Mouse (Mus musculus): ENCODE measurements at regions not wholly inside any gene's neighbourhood (a gene's known extent, or its start where the extent isn't known, plus 50 kb on each side); places are given as distances from the start of the nearest gene placed in this dataset.

DNA sequence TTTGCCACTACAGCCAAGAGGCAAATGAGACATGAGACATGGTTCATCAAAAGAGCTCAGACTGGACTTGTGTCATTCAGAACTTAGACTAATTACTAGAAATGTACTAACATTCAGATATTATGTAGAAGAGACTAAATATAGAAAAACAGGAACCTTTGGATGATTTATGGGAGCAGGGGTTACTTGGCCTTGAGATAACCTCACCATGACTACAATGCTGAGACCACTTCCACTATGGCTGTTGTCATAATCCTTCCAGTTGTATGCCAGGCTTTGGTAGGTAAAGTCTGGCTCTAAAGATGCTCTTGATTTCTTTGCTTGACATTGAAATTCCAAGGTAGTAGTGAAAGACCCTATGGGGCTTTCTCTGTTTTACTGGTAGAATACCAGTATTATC, 369.3 kb upstream of the Thbs1 start:
- no peak for DNase-seq

DNA sequence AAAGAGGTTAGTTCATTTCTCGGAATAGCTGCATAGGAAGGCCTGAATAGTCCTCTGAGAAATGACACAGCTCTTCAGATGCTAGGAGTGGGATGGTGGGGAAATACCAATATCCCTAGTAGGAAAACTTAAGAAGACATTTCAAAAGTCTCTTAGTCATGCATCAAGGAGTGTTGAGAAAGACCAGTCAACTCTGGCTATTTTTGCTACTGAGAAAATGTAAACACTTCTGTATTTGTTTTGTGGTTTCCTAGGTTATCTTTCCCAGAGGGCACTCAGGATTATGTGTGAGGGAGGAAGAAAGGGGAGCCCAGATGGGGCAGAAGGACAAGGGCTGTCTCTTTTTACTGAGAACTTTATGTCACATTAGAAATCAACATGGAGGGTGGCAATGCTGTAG, 367.8 kb upstream of the Thbs1 start:
- DNase-seq, result no peak

DNA sequence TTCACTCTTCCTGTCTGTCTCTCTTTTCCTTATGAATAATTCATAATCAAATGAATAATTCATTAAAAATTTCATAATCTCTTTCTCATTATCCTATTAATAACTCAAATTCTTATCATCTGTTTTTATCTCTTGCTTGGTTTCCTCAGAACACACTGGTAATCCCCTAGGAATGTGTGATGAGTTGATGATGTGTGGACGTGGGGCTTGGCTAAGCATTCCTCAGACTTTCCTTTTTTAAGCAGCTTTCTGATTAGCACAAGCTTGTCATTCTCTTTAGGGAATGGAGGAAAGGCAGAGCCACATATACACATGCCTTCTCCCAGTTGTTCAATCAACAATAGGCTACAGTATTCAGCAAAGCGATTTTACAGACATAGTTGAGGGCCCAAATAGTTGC, 365.9 kb upstream of the Thbs1 start:
- no peak for DNase-seq

DNA sequence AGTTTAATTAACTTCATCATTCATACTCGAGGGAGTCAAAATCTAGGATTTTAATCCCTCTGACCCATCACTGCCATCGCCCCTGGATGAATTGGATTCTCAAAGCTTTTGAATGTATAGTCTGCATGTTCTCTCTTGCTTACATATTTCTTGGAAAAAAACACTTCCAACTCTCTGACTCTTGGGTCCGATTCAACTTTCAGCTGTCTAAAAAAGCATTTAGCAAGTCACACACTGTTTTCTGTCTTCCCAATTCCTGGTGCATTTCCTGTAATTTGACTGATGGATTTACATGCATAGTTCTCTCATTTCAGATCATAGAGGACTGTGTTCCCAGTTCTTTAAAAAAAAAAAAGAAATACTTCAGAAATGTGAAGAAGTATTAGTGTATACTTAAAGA, 364.5 kb upstream of the Thbs1 start:
- DNase-seq, result no peak

DNA sequence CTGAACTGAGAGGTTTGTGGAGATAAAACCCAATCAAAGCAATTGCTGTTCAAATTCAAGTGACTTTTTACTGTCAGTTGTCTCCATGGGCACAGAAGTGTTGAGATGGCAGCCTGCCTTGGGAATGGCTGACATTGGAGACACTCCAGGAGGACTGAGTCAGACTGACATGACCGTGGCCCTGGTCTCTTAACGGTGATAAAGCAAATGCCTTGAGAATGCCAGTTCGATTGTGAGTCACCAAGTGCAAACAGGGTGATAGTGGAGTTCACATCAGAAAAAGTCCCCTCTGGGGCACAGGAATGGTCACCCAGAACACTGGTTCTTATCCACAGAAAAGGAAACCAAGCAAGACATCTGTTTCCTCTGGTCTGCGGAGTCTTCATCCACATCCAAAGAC, 362.8 kb upstream of the Thbs1 start:
- DNase-seq, result no peak

DNA sequence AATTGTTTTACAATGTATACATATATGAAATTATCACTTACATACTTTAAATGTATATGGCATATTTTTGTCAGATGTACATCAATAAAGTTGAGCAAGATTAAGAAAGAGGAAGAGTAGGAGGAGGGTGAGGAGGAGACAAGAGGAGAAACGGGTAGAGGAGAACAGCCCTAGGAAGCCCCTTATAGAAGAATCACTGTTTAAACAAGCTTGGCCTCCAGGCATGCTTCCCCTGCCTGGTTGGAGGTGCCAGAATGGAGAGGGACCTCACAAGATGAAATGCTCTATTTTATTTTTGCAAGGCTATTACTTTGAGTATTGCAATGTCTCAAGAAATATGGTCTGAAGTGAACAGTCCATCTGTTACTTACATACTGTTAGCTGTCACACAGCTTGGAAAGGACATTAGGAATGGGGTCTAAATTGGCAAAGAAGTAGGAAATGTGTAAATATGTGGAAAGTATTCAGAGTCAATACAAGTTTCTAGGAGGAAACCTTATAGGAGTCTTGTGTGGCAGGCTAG, 352.1 kb upstream of the Thbs1 start:
- no peak for DNase-seq

DNA sequence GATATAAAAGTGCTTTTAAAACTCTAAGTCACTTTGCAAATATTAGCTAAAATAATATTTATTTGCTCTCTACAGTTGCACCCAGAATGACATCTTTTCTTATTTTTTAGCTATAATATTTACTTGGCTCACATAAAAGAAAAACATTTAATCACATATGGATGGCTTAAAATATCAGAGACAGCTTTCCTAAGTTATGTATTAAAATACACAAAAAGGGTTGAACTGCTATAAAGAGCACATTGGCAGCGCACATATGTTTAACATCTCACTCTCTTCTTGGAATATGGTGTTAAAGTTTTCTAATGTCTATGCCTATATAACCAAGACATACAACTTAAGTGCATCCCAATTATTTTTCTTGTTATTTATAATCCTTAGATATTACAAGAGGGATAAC, 348.0 kb upstream of the Thbs1 start:
- DNase-seq, result no peak

DNA sequence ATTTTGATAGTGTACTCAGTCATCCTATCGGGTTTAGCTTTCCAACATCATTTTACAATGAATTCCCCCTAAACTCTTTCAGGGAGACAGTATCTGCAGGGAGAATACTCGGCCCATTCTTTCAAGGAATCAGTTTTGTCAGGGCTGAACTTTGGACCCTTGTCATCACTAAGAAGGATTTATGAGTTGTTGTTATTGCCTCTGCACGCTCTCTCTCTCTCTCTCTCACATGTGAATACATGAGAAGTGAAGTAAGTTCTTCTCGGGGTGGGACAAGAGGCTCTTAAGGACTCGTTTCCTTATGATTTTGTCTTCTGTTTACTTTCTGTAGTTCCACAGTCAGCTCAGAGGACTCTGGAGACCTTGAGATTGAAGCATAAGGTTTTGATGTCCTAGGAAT, 346.1 kb upstream of the Thbs1 start:
- no peak for DNase-seq

DNA sequence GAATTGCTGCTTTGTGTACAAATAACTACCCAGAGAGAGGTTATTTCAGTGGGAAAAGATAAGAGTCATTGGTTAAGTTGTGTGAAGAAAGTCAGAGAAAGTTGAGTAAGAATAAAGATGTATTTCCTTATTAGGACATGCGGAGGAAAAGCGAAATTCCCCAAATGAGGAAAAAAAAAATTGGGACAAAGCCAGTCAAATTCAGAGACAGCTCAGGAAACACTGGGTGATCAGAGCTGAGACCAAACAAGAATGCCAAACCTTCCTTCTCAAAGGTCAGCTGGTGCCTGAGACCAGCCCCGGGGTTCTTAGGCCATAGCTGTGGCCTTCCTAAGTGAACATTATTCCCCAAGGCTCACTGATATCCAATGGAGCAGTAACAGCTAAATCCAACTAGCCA, 345.2 kb upstream of the Thbs1 start:
- no peak for DNase-seq

DNA sequence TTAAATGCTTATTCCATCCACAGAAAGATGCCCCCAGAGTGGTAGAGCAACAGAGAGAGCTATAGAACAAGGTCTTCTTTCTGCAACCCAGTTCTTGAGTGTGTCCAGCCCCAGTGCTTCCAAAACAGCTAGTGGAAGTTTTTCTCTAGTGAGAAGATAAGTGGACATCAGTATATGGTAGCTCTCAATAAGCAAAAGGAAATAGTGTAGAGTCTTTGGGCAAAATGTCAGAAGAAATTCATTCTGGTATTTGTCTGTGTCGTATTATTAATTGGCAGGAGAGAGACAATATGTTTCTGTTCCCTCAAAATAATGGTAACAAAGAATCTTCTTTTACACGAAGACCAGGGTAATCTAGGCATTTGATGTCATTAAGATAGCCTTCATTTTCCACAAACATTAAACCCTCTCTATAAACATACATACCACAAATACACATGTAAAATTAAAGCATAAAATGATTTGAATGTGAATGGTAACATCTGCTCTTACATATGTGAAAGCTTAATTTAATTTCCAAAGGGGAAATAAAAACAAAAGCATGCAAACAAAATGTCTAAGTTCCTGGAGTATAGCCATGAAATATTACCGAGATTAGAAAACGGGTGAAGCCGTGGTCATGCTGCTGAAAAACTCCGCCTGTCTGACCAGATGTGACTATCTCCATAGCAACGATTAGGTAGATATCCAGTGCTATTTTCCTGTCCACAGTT, 342.1 kb upstream of the Thbs1 start:
- no peak for DNase-seq

DNA sequence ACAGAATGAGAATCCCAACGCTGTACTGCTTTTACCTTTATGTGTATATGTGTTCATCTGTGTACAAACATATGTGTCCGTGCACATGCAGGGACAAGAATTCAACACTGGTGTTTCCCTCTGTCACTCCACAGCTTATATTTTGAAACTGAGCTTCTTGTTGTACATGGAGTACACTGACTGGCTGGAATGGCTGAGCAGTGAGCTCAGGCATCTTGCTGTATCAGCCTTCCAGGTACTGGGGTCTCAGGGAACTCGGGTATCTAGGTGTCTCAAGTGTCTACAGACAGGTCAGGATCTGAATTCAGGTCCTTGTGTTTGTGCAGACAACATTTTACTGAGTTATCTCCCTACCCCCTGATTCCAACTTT, 341.6 kb upstream of the Thbs1 start:
- DNase-seq, result no peak

DNA sequence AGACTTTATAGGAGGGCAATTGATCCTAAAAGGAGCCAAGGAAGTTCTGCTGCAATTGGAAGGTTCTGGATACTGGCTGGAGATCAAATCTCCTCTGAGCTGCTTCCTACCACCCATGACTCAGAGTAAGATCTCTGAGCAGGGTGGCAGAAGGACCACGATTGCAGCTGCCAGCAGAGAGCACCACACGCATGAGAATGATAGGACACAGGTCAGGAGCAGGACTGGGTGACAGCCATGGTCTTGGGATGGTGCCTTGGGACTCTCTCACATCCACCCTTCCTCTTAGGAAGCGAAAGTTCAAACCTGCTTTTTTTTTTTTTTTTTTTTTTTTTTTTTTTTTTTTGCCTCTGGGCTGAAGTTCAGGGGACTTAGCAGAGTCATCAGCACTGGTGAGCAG, 331.4 kb upstream of the Thbs1 start:
- DNase-seq, result no peak

DNA sequence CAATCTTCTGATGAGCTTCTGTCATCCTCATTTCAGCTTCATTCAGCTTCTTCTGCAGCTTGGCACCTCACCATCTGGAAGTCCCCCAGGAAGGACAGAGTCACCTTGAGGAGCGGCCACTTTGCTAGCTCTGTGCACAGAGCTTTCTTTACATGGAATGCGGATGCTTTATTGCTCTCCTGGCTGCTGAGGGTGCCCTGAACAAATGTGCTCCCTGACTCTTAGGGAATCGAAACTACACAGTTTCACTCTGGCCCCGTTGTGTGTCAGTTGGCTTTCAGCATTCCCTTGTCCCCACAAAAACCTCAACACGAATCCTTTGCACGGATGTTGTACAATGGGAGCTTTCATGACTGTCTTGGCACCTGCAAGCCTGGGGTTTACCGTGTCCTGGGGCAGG, 330.9 kb upstream of the Thbs1 start:
- DNase-seq, result no peak

DNA sequence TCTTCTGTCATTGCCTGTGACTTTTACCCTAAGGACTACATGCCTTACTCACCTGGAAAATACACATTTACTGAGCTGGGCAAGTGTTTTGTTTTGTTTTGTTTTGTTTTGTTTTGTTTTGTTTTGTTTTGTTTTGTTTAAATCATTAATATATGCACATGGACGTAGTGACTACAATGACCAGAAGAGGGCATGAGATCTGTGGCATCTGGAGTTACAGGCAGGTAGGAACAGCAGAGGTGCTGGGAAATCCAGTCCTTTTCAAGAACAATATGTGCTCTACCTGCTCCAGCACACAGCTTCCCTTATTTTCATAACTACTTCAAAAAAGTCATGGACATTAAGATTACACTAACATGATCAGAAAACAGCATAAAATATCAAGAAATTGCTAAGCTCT, 324.4 kb upstream of the Thbs1 start:
- no peak for DNase-seq

DNA sequence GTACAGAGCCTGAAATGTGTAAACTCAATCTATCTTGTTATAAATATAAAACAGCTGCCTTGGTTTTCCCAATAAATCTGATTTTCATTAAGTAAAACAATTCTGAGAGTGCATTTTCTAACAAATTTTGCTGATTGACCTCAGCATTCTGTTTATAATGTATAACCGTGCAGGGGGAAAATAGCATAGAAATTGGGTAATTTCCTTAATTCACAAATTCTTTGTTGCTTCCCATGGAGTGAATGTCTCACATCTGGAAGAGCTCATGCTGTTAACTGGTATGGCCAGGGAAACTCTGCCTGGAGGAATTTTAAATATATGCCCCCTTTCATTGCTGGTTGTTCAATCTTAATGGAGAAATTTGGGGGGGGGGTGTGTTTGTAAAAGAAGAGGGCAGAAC, 317.4 kb upstream of the Thbs1 start:
- DNase-seq, result no peak

DNA sequence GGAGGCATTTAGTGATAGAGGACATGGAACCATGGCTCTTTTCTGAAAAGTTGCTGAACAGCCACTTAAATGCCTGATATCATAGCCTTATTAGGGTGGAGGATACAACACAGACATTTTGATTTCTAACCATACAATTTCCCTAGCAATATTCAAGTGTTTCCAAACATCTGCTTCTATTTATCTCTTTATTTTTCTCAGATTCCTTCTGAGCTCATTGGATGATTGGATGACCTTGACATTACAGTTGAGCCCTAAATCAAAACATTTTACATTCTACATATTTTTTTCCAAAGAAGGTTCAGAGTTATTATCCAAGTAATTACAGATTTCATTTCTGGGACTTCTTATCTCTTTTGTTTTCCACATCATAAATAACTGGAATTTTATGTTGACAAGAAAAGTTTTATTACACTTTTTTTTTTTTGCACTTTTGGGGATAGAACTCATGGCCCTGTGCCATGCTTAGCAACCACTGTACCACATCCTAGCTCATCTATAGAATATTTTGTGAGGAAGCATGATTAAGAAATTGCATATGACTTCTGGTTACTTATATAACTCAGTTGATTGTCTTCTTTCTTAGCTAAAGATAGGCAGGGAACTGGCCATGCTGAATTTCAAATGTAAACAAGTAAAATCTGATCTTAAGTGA, 309.6 kb upstream of the Thbs1 start:
- no peak for DNase-seq

DNA sequence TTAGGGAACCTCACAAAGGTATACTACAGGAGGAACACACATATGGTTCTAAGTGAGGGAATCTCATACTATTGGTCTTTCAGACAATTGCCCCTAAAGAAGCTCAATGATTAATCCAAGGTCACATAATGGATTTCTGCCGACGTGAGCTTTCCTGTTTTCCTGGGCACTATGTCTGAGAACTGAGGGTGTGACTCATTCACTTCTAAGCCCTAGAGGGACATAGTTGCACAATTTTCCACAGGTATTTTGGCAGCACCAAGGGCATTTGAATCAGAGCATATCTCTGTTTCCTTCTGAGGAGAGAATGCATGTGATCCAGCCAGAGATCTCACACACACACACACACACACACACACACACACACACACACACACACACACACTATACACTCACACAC, 309.0 kb upstream of the Thbs1 start:
- no peak for DNase-seq

DNA sequence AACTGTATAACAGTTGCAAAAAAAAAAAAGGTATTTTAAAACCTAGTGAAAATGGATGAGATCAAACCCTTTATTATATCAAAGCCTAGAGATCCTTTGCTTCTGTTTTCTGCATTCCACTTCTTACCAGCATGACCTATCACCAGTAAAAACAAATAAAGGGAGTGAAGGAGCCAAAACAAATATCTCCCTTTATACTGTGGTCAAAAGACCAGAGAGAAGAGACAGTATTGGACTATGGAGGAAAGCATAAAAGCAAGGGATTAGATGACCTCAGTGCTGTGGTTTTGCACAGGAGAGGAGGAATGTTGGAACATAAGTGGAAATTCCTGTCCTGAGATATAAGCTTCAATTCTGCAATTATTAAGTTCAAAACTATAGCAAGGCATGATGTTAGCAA, 307.0 kb upstream of the Thbs1 start:
- no peak for DNase-seq

DNA sequence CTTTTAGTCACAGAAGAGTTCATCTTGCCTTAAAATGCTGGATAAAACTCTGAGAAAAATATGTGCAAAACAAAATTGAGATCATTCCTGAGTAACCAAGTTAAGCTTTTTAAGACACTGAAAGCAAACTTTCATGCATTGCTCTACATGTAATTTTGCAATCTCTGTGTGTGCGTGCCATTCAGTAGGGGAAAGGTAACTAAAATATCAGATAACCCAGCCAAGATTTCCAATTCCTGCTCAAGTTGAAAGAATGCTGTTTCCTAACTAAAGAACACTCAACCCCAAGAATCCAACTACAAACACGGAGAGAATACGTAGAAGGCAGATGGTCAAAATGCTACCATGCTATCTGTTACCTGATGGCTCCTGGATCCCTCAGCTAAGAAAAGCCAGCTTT, 304.6 kb upstream of the Thbs1 start:
- DNase-seq, result no peak

DNA sequence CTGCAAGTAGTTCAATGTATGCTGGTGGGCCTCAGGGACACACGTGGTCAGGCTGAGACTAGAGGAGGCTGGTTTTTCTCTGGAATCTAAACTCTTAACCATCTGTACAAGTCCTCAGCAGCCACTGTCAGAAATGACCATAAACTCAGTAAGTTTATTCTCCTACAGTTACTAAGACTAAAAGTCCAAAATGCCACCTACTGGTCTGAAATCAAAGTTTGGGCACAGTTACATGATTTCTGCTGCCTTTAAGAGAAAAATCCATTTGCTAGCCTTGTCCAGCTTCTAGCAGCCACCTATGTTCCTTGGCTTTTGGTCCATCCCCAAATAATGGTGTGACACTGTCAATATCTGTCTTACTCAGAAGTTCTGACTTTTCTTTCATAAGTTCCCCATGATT, 300.2 kb upstream of the Thbs1 start:
- no peak for DNase-seq

DNA sequence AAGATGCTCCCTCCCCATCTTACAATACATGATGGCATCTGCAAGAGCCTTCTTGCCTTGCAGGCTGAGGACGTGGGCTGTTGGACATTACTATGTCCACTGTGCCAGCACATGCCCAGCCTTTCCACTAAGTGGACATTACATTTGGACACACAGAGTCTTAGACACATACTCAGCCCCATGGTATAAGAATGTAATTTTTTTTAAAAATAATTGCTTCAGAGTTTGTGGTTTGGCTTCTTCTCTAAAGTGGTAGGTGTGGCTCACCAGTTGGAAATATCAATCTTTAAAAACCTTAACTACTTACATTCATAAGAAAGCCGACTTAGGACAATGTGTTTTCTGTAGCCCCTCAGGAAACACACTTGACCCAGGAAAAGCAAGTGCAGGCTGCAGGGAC, 299.7 kb upstream of the Thbs1 start:
- no peak for DNase-seq

DNA sequence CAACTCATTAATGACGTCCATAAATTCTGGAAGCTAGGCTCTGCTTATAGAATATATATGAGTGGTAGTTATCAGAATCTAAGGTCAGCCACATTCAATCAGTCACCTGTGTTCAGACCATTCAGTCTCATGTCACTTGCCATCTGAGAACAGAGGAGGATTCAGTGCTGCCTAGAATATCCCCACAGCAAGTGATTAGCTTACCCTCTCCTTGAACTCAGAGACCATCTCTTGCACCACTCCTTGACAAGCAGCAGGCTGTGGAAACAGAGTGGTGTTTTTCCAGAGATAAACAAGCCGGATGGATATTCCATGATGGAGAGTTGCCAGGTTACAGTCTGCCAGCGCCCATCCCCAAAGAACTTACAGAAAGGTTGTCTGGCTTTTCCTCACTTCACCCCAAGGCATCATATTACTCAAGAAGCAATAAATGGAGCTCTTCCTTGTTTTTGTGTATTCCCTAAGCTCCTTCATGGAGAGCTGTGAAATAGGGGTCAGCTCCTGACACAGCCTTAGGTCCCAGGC, 291.9 kb upstream of the Thbs1 start:
- no peak for DNase-seq

DNA sequence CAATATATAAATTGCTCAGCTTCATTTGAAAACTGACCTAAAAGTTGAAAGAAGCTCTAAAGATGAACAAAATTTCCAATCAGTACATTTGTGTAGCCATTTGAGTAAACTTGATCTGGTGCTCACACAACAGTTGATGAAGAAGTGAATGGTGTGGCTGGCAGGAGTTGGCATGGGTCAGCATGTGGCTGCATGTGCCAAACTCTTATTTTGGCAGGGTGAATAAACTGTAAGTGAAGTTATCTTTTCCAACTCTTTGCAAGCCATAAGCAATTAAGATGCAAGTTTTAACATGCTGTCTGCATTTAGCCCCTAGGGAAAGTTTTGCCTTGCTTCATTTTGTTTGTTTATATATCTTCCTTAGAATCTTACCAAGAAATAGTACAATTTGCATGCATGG, 291.0 kb upstream of the Thbs1 start:
- DNase-seq, result no peak

DNA sequence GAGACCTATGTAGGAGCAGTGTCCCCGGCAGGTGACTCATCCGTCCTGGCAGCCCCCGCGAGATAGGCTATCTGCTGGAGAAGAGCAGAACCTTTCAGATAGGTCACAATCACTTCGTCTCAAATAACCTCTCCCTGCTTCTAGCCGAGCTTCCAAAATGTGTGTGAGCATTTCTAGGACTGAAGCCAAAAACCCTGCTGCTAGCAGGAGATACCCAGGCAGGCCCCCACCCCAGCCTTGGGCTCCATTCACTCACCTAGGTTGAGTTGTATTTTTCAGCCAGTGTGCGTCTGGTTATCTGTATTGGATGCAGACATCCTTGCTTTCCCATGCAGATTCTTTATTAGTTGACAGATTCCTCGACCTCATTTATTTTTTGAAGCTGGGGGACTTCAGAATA, 286.6 kb upstream of the Thbs1 start:
- no peak for DNase-seq

DNA sequence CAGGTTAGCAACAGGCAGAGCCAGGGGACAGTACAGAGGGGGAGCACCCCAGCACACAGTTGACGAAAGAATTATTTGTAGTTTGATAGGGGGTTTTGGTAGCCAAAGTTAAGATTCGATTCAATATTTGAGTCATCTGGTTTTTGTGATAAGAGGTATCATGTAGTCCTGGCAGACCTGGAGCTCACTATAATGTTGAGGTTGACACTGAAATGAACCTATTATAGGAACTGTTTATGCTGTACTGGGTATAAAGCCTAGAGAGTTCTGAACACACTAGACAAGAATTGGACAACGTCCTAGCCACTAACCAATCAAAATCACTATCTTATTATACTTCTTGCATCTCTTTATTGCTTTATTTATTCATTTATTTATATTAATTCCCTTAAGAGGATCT, 284.4 kb upstream of the Thbs1 start:
- DNase-seq, result no peak

All from thymus, adult 18-20 months (tissue).